Mouse (Mus musculus) cerebellum, postnatal 36 days (tissue): ENCODE measurements at regions not wholly inside any gene's neighbourhood (a gene's known extent, or its start where the extent isn't known, plus 50 kb on each side); places are given as distances from the start of the nearest gene placed in this dataset.

Source experiments
- DNase-seq, 2 experiments: peaks; one replicate each; pipeline ENCODE4 v3.0.0; 2021 to 2022; ENCODE audit warnings: mixed read lengths in 2 of 2

GRCm38 (mm10) chr16:24212702-24213101 is 180.6 kb upstream of the Lpp start:
- DNase-seq: no peak

- DNase-seq: no peak
Measured at GRCm38 (mm10) chr16:24211588-24211987, 181.7 kb upstream of the Lpp start.

DNA sequence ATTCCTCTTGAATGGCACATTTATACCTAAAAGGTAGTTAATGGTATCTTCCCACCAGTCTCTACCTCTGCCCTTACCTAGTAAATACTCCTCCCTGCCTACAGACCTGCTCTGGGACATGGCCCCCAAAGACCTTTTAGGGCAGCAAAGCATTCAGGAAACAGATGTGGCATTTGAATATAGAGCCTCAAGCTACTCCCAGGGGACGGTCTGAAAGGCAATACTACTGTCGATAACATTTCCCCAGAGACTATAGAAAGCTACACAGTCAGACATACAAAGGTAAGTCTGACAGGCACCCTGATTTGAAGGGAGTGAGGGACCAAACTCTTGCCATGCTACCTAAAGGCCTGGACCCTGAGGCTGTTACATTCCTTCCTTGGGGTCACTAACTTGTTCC is 184.4 kb upstream of the Lpp start:
- DNase-seq: no peak

- no peak for DNase-seq
Measured at GRCm38 (mm10) chr16:24208118-24208517, 185.2 kb upstream of the Lpp start.

DNA sequence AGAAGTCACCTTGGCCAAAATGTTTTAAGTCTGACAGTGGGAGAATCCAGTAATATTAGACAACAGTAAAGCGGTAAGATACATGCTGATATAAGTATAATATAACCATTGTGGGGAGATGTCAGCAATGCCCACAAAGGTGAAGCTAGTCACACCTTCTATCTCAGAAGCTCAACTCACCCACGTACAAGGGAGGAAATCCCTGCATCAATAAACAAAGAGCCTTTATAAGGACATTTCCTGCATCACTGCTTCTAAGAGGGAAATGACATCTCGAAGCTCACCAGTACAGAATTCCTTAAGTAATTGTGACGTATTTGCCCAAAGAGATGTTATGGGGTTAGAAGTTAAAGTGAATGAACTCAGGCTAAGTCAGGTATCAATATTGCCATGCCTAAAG is 186.3 kb upstream of the Lpp start:
- DNase-seq: no peak

DNA sequence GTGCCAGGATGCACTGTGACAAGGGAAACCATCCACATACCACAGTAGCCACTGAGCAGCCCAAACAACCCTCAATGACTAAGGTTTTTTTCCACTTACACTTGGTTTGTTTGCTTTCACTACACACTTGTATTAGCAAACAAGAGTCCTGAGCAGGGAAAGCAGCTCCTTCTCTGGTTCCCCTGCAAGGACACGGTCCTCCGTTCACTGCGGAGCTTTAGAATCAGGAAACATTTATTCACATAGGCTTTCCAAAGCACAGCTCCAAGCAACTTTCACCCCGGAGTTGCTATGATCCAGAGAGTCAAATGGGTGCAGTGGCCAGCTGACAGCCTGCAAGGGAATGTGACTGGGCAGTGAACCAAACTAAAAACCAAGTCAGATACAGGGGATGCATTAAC is 186.8 kb upstream of the Lpp start:
- DNase-seq: no peak

- peak in 1 of 2 experiments; percentile 22 for DNase-seq
Measured at GRCm38 (mm10) chr16:24205594-24205993, 187.7 kb upstream of the Lpp start.

DNA sequence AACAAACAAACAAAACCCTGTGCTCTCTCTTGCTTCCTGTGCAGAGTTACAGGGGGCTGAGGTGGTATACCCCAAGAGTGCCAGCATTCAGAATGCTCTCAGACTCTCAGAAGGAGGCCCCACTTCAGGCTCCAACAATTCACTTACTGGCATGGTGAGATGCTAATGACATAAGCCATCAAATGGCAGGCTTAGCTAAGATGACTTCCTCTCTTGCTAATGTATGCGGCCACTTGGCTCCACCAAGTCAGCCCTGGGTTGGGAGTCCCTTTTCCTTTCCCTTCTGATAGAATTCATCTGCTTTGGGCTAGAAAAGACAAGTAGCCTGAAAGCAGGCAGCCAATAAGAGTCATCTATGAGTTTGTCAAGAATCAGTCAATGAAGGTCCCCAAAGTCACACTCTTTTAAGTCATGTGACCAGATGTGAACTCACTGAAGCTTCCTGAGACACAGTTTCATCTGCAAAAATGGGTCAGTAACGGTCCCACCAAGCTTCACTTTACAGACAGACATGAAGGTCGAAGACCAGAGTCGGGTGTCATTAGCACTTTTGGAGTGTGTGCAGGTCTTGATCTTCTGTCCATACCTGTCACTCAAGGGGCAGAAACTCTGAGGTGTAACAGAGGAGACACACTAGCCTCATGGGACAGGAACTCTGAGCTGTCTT is 189.1 kb upstream of the Lpp start:
- no peak for DNase-seq

GRCm38 (mm10) chr16:24202653-24203052 is 190.7 kb upstream of the Lpp start:
- DNase-seq: no peak

- DNase-seq: no peak
Measured at GRCm38 (mm10) chr16:24201455-24201854, 191.9 kb upstream of the Lpp start.

DNA sequence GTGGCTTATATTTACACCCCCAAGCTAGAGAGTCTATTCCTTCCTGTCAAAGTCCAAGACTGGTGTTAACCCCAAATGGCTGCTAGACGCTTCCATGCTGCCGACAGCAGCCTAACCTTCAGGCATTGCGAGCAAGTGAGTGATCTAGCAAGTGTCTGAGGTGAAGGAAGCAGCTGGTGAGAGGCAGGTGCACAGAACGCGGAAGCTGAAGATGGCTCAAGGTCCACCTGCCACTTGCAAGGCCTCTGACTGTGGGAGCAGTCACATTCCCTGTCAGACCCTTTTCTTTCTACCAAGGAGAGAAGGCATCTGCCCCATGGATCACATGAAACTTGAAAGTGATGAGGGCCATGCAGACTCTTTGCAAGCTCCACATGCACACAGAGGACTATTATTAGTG is 193.1 kb upstream of the Lpp start:
- no peak for DNase-seq

DNA sequence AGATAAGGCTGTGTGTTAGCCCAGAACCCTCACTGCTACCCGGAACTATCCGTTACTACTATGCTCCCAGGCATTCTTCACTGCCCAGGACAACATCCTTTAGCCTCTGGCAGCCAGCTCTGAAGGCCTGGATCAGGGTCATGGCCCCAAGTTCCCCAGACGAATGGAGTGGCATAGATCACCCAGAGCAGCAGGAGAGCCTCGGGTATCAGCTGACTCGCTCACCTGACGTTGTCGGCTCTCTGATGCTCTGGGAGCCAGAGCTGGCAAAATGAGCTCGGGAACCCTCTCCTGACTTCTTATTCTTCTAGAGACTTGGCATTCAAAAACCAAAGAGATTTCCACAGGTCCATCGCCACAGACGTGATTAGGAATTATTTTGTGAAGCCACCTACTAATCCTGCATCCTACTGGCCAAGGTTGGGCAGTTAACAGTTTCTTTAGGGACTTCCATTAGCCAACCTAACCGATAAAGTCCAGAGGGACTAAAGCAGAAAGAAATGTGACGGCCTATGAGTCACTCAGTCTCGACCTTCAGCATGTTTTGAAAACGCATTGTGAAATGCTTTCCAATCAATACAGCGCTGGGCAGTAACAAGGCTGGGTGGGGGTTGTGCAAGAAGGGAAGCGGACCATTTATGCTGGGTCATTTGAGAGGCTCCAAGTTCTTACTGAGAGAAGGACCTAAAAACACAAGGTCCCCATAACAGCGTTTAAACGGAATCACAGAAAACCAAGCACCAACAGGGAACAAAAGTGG is 193.7 kb upstream of the Lpp start:
- no peak for DNase-seq

DNA sequence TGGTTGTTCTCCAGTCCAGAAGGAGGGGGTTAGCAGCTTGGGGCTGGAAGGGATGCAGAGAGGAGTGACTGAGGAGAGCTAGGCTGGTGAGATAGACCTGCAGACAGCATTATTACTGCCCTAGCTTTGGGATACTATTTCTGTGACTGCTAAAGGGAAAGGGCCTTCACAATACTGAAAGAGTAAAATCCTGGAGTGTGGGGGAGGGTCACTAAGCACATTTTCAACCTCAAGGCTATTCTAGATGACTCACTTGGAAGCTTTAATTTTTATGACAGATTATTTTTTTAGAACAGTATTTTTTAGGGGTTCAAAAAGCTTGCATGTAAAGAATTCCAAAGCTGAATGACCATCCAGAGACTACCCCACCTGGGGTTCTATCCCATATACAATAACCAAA is 195.0 kb upstream of the Lpp start:
- DNase-seq: no peak

GRCm38 (mm10) chr16:24197618-24198017 is 195.7 kb upstream of the Lpp start:
- DNase-seq: no peak

DNA sequence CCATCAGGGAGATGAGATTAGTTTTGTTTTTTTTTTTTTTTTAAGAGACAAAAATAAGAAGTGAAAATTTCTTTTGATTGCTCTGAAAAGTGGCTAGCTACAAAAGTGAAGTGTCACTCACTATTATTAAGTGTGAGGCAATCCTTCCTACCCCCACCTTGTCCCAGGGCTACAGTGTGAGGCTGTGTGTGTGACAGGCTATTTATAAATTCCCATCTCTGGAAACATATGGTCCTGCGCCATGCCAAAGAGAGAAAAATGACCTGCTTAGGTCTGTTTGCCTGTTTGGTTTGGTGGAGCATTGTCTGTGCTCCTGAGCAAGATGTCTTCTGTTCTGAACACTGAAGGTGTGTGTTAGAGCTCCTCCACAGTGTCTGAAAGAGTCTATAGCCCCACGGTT is 199.4 kb upstream of the Lpp start:
- DNase-seq: peak; percentile 73 to 83

- DNase-seq: peak; percentile 70 to 76
Measured at GRCm38 (mm10) chr16:24193251-24193873, 199.9 kb upstream of the Lpp start.

DNA sequence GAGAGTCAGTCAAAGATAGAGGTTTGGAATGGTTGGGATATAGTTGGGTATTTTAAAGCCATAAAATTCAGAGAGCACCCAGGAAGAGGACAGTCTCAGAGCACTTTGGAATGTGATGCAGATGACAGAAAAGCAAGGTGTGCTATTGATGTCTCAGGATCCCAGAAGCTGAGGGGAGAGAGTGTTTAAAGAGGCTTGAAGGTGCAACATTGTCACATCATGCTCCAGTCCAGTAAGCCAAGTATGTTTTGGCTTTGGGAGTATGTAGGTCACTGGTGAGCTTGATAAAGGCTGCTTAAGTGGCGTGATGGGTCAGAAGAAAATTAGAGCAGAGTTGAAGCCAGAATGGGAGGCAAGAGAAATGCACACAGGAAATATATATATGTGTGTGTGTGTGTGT is 201.3 kb upstream of the Lpp start:
- DNase-seq: peak in 1 of 2 experiments; percentile 37

GRCm38 (mm10) chr16:24187131-24187530 is 198.5 kb upstream of the Bcl6 start:
- no peak for DNase-seq

DNA sequence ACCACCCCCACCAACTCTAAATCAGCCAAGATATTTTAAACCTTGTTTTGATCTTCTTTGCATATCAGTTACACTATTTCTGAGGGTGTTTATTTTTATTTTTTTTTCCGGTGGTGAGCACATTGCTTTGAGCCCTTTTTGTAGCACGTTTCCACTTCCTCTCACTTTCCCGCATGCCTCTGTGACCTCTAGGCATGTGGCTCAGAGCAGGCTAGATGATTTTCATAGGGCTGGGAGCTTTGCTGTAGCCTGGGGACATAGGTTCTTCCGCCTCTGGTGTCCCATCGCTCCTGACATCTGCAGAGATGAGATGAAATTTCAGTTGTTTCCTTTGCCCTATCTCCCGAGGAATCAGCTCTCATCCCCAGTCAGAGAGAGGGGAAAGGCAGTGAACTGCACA is 197.3 kb upstream of the Bcl6 start:
- DNase-seq: no peak

DNA sequence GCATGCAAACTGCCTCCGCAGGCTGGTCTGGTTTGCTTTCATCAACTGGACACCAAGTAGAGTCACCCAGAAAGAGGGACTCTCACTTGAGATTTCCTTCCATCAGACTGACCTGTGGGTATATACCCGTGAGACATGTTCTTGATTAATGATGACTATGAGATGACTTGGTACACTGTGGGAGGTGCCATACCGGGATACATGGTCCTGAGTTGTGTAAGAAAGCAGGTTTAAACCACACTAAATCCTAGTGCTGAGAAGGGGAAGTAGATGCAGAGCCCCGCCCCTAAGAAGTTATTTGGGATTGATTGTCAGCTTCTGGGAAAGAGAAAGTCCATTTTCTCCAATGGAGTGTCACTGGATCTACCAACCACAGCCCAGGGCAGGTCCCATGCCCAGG is 196.2 kb upstream of the Bcl6 start:
- no peak for DNase-seq

DNA sequence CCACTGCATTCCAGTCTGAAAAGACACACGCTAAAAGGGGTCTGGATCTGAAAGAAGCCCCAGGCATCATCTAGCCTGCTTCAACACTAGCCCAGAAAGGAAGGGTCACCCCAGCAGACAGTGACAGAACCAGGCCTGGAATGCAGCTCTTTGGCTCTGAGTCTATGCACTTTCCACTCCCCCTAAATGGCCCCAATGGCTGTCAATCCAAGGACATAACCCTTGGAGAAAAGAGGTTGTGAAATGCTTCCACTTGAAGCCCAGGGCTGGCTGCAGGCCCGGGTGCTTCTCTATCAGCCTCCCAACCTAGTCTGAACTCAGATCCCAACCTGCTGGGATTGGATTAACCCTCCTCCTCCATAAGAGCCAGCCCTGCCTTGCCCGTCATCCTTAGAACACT is 194.6 kb upstream of the Bcl6 start:
- DNase-seq: no peak

- DNase-seq: no peak
Measured at GRCm38 (mm10) chr16:24181388-24181787, 192.7 kb upstream of the Bcl6 start.

DNA sequence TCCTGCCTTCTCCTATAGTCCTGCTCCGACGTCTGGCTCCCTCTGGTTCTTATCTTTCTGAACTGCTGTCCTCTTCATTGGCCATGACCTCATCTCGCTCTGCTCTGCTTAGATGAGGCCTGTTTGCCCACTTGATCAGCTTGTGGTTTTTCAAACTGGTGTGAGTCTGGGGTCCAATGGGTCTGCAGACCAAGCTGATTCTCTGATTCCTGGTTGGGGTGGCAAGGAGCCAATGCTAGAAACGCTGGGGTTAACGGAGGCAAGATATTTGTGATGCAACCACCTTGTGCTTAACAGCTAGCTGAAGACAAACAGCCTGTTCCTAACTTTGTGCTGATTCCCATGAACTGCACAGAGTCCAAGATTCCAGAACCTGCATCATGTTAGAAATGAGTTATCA is 192.0 kb upstream of the Bcl6 start:
- no peak for DNase-seq

DNA sequence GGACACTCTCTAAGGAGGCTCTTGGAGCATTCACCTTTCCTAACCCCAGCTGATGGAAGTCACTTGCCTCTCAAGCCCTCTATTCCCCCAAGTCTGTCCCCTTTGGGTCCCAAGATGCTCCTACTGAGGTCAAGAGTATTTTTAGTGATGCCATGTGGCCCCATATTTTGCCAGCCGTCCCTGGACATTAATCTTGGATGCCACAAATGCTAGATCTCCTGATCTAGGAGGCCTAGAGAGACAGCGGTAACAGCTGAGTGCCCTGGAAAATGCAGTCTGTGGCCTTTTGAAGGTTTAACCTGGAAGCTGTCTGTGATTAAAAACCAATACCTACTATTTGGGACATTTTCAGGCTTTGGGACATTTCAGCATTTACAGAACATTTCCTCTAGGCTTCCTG is 188.9 kb upstream of the Bcl6 start:
- DNase-seq: no peak
